Mouse (Mus musculus): ENCODE measurements around the gene Popdc2. TPM values are rescaled to one million over a fixed set of nuclear protein-coding genes. Genes with fewer than 3 reads are reported as not detected.

Gene Popdc2
- polyA plus RNA-seq, 1 experiment, result 8.1 TPM

- H3K4me1 ChIP-seq (ENCODE audit: control insufficient read depth), result peaks cover 13% of the 10 kb centered on the region
- no peak overlapping the region for H3K4me3 ChIP-seq (replicated peaks)
- no peaks in the 10 kb centered on the region; the same call in 1 of the 2 replicates for H3K36me3 ChIP-seq (ENCODE audit: control insufficient read depth)
- TF ChIP-seq TAL1 (IDR thresholded peaks at IDR 0.05; ENCODE audit: low read length) (no peak), GATA1 (IDR thresholded peaks at IDR 0.05; ENCODE audit: low read length) (no peak)
- H3K9me3 ChIP-seq (ENCODE audit: control insufficient read depth, low read length), result no peaks in the 10 kb centered on the region
- H3K27me3 ChIP-seq (ENCODE audit: control insufficient read depth), result peaks cover 12% of the 10 kb centered on the region
Measured at GRCm38 (mm10) chr16:38400311-38400960, 38.4 kb downstream of the Popdc2 start.

- TF ChIP-seq GATA1 (IDR thresholded peaks at IDR 0.05; ENCODE audit: low read length) (no peak), TAL1 (IDR thresholded peaks at IDR 0.05; ENCODE audit: low read length) (no peak)
- Histone ChIP-seq H3K27me3 (ENCODE audit: control insufficient read depth) (peaks cover 9% of the 10 kb centered on the region), H3K4me1 (ENCODE audit: control insufficient read depth) (peaks cover 10% of the 10 kb centered on the region), H3K9me3 (ENCODE audit: control insufficient read depth, low read length) (no peaks in the 10 kb centered on the region), H3K36me3 (ENCODE audit: control insufficient read depth) (no peaks in the 10 kb centered on the region; the same call in 1 of the 2 replicates), H3K4me3 (replicated peaks) (no peak overlapping the region)
Measured at GRCm38 (mm10) chr16:38401468-38401867, 39.5 kb downstream of the Popdc2 start.

- no peak overlapping the region for H3K4me3 ChIP-seq (replicated peaks)
- TF ChIP-seq TAL1 (IDR thresholded peaks at IDR 0.05; ENCODE audit: low read length), result no peak
- no peak for TF ChIP-seq GATA1 (IDR thresholded peaks at IDR 0.05; ENCODE audit: low read length)
- H3K36me3 ChIP-seq (ENCODE audit: control insufficient read depth), result no peaks in the 10 kb centered on the region; the same call in 1 of the 2 replicates
- no peaks in the 10 kb centered on the region for H3K9me3 ChIP-seq (ENCODE audit: control insufficient read depth, low read length)
- H3K27me3 ChIP-seq (ENCODE audit: control insufficient read depth), result peaks cover 9% of the 10 kb centered on the region
- peaks cover 16% of the 10 kb centered on the region for H3K4me1 ChIP-seq (ENCODE audit: control insufficient read depth)
Measured at GRCm38 (mm10) chr16:38403639-38404038, 41.6 kb downstream of the Popdc2 start.

GRCm38 (mm10) chr16:38406293-38406692 lies 44.3 kb downstream of the Popdc2 start:
- peaks cover 6% of the 10 kb centered on the region for H3K4me1 ChIP-seq (ENCODE audit: control insufficient read depth)
- TF ChIP-seq TAL1 (IDR thresholded peaks at IDR 0.05; ENCODE audit: low read length), result no peak
- no peak for TF ChIP-seq GATA1 (IDR thresholded peaks at IDR 0.05; ENCODE audit: low read length)

GRCm38 (mm10) chr16:38406708-38407107 lies 44.7 kb downstream of the Popdc2 start:
- peaks cover 6% of the 10 kb centered on the region for H3K4me1 ChIP-seq (ENCODE audit: control insufficient read depth)
- H3K4me3 ChIP-seq (replicated peaks), result no peak overlapping the region
- no peaks in the 10 kb centered on the region; the same call in 1 of the 2 replicates for H3K36me3 ChIP-seq (ENCODE audit: control insufficient read depth)
- no peaks in the 10 kb centered on the region for H3K9me3 ChIP-seq (ENCODE audit: control insufficient read depth, low read length)
- peaks cover 3% of the 10 kb centered on the region for H3K27me3 ChIP-seq (ENCODE audit: control insufficient read depth)
- TF ChIP-seq GATA1 (IDR thresholded peaks at IDR 0.05; ENCODE audit: low read length), result no peak
- TF ChIP-seq TAL1 (IDR thresholded peaks at IDR 0.05; ENCODE audit: low read length), result no peak

More at GRCm38 (mm10) chr16:38406293-38406692, 44.3 kb downstream of the Popdc2 start:
- Histone ChIP-seq H3K36me3 (ENCODE audit: control insufficient read depth) (no peaks in the 10 kb centered on the region; the same call in 1 of the 2 replicates), H3K27me3 (ENCODE audit: control insufficient read depth) (peaks cover 3% of the 10 kb centered on the region), H3K9me3 (ENCODE audit: control insufficient read depth, low read length) (no peaks in the 10 kb centered on the region), H3K4me3 (replicated peaks) (no peak overlapping the region)

- Histone ChIP-seq H3K36me3 (ENCODE audit: control insufficient read depth) (no peaks in the 10 kb centered on the region; the same call in 1 of the 2 replicates), H3K27me3 (ENCODE audit: control insufficient read depth) (peaks cover 3% of the 10 kb centered on the region), H3K4me3 (replicated peaks) (no peak overlapping the region), H3K4me1 (ENCODE audit: control insufficient read depth) (peaks cover 6% of the 10 kb centered on the region), H3K9me3 (ENCODE audit: control insufficient read depth, low read length) (no peaks in the 10 kb centered on the region)
- TF ChIP-seq TAL1 (IDR thresholded peaks at IDR 0.05; ENCODE audit: low read length), result no peak
- TF ChIP-seq GATA1 (IDR thresholded peaks at IDR 0.05; ENCODE audit: low read length), result no peak
Measured at GRCm38 (mm10) chr16:38407584-38407983, 45.6 kb downstream of the Popdc2 start.

GRCm38 (mm10) chr16:38408416-38408815 lies 46.4 kb downstream of the Popdc2 start:
- H3K4me1 ChIP-seq (ENCODE audit: control insufficient read depth), result peaks cover 6% of the 10 kb centered on the region
- TF ChIP-seq GATA1 (IDR thresholded peaks at IDR 0.05; ENCODE audit: low read length) (no peak), TAL1 (IDR thresholded peaks at IDR 0.05; ENCODE audit: low read length) (no peak)
- no peaks in the 10 kb centered on the region for H3K9me3 ChIP-seq (ENCODE audit: control insufficient read depth, low read length)
- no peak overlapping the region for H3K4me3 ChIP-seq (replicated peaks)
- H3K36me3 ChIP-seq (ENCODE audit: control insufficient read depth), result no peaks in the 10 kb centered on the region; the same call in 1 of the 2 replicates
- H3K27me3 ChIP-seq (ENCODE audit: control insufficient read depth), result peaks cover 3% of the 10 kb centered on the region

GRCm38 (mm10) chr16:38414953-38415352 lies 52.9 kb downstream of the Popdc2 start:
- Histone ChIP-seq H3K27me3 (ENCODE audit: control insufficient read depth) (no peaks in the 10 kb centered on the region; the same call in 1 of the 2 replicates), H3K4me3 (replicated peaks) (no peak overlapping the region), H3K9me3 (ENCODE audit: control insufficient read depth, low read length) (no peaks in the 10 kb centered on the region), H3K36me3 (ENCODE audit: control insufficient read depth) (no peaks in the 10 kb centered on the region; the same call in 1 of the 2 replicates), H3K4me1 (ENCODE audit: control insufficient read depth) (no peaks in the 10 kb centered on the region)
- TF ChIP-seq TAL1 (IDR thresholded peaks at IDR 0.05; ENCODE audit: low read length) (no peak), GATA1 (IDR thresholded peaks at IDR 0.05; ENCODE audit: low read length) (no peak)

GRCm38 (mm10) chr16:38425374-38425773 lies 63.4 kb downstream of the Popdc2 start:
- no peak for TF ChIP-seq GATA1 (IDR thresholded peaks at IDR 0.05; ENCODE audit: low read length)
- TF ChIP-seq TAL1 (IDR thresholded peaks at IDR 0.05; ENCODE audit: low read length), result no peak
- Histone ChIP-seq H3K36me3 (ENCODE audit: control insufficient read depth) (no peaks in the 10 kb centered on the region), H3K4me3 (replicated peaks) (no peak overlapping the region)

More at GRCm38 (mm10) chr16:38425374-38425773, 63.4 kb downstream of the Popdc2 start:
- Histone ChIP-seq H3K27me3 (ENCODE audit: control insufficient read depth) (no peaks in the 10 kb centered on the region), H3K9me3 (ENCODE audit: control insufficient read depth, low read length) (no peaks in the 10 kb centered on the region), H3K4me1 (ENCODE audit: control insufficient read depth) (no peaks in the 10 kb centered on the region)
